Mouse (Mus musculus) inflammation-experienced regulatory T-cells, adult 6 months (primary cell): ENCODE results near the gene Tcf7l2. TPM values are rescaled to one million over a fixed set of nuclear protein-coding genes. Genes with fewer than 3 reads are reported as not detected.

Source experiments
- ATAC-seq: one replicate; pipeline ENCODE4 v1.8.0; 2017
- polyA plus RNA-seq, 3 experiments: library from polyadenylated mRNA; unstranded; fragments of 100-300 nt; shearing (Covaris generic); gene quantifications; one replicate each; pipeline ENCODE4 v1.2.1; 2017

Gene Tcf7l2
- polyA plus RNA-seq, 3 experiments from 2014 or later: 0.75 to 1.0 (median 0.88) TPM

- ATAC-seq: no peak
These were observed 16.5 kb downstream of the Tcf7l2 start for GRCm38 (mm10) chr19:55758158-55758557.

DNA sequence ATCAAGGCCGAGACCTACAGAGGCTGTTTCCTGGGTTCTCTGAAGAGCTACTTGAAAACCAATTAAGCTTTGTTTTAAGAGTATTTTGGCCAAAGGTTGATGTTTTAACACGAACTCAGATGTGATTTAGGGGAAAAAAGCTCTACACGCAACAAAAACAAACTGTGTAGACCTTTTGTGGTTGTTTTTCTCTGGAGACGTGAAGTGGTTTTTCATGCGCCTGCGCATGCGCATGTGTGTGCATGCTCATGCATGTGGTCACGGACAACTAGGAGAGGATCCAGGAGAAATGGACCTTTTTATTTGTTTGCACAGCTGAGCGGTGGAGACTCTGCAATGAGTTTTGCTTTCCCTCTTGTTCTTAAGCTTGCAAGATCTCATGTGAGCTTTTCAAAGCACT lies 17.4 kb downstream of the Tcf7l2 start:
- no peak for ATAC-seq

GRCm38 (mm10) chr19:55761086-55761485 lies 19.5 kb downstream of the Tcf7l2 start:
- no peak for ATAC-seq

- ATAC-seq: no peak
These were observed 20.6 kb downstream of the Tcf7l2 start for GRCm38 (mm10) chr19:55762187-55762586.

GRCm38 (mm10) chr19:55765814-55766213 lies 24.2 kb downstream of the Tcf7l2 start:
- ATAC-seq: no peak

- no peak for ATAC-seq
These were observed 25.5 kb downstream of the Tcf7l2 start for GRCm38 (mm10) chr19:55767104-55767503.

- ATAC-seq: no peak
These were observed 26.0 kb downstream of the Tcf7l2 start for GRCm38 (mm10) chr19:55767579-55767978.

GRCm38 (mm10) chr19:55768246-55768645 lies 26.6 kb downstream of the Tcf7l2 start:
- no peak for ATAC-seq

DNA sequence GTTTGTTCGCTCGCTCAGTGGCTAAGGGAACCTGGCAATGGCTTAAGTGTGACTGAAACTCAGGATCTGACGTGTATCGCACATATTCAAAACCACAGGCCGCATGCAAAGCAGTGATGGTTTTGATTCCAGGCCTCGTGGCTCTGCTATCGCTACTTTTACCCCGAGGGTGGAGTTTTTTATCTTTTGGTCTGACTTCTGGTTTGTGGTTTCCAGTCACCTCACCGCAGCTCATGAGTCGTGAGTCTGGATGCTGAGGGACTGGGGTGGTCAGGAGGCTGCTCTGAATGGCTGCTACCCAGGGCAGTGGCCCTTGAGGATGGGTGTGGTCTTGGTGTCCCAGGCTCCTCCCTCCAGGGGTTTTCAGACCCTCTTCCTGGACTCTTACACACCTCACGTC lies 27.3 kb downstream of the Tcf7l2 start:
- ATAC-seq: peak; percentile 28

GRCm38 (mm10) chr19:55774334-55774733 lies 32.7 kb downstream of the Tcf7l2 start:
- ATAC-seq: no peak

- no peak for ATAC-seq
These were observed 33.2 kb downstream of the Tcf7l2 start for GRCm38 (mm10) chr19:55774824-55775223.

DNA sequence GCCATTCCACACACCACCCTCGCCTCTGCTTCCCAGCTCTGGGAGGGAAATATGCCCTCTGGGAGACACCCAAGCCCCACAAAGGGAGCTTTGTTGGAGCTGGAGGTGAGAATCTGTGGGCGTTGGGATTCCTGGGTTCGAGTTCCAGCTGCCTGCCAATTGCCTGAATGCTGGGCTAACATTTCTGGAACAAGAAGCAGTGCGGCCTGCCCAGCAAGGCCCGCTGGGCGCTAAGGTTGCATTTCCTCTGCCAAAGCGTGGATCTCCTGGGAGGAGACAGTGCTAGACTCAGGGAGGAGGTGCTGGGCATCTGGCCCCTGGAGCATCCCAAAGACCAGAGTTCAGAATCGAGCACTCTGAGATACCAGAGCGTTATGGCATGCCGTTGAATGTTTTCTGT lies 38.3 kb downstream of the Tcf7l2 start:
- ATAC-seq: no peak

- ATAC-seq: no peak
These were observed 39.5 kb downstream of the Tcf7l2 start for GRCm38 (mm10) chr19:55781087-55781486.

GRCm38 (mm10) chr19:55781681-55782080 lies 40.1 kb downstream of the Tcf7l2 start:
- ATAC-seq: no peak

DNA sequence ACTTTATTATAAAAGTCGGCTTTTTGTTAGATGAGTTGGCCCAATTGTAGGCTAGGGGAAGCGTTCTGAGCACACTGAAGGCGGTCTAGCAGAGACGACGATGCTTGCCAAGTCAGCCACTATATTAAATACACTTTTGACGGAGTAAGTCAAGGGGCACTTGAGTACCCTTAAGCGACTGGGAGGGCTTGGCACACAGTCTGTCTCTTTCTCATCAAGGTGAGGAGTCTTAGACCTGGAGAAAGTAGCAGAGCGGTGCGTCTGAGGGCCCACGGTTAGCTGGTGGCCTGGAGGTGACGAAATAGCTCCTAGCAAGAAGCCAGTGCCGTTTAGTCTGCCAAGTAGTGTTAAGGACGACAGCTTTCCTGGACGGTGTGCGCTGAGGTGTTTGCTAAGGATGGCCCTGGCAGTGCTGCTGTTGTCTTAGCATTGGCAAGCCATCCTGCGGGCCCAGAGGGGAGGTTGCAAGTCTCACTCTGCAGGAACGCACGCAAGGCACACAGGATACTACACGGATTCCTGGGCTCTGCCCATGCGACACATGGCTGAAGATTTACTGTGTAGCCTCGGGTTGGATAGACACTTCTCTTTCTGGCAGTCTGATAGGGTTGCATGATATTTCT lies 43.3 kb downstream of the Tcf7l2 start:
- ATAC-seq: no peak

DNA sequence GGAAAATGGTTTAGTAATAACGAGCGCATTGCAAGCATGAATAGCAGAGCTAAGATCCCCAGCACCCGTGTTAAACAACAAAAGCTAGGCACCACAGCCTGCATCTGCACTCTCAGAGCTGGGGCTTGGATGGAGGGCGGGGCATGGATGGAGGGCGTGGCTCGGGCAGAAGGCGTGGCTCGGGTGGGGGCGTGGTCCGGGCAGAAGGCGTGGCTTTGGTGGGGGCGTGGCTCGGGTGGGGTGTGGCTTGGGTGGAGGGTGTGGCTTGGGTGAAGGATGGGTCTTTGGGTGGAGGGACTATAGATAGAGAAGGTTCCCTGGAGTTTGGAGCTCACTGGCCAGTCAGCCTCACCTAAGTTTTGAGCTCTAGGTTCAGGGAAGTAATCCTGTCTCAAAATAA lies 45.8 kb downstream of the Tcf7l2 start:
- no peak for ATAC-seq

DNA sequence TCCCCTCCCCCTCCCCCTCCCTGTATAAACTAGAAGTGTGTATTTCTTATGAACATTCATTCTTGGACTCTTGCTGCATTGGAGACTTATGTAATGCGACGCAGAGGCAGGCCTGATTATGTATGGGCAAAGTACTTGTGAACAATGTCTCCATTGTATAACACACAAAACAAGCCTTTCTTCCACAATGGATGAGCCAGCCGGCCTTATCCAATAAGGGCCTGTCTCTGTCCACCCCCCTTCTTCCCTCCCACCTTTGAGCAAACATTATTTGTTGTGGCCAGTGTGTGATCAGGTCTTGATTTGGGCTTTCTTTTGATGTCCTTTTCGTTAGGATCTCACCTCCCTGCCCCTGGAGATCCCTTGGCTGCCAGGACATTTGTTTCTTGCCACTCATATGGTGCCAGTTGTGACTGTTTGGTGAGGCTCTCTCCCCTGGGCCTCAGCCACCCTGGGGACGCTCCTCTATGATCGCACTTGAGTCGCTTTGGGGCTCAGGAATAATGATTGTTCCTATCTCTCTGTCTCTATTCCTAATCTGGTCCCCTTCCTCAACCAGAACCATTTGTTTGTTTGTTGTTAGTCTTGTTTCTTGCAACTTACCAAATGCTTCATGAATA lies 46.8 kb downstream of the Tcf7l2 start:
- no peak for ATAC-seq

- no peak for ATAC-seq
These were observed 47.3 kb downstream of the Tcf7l2 start for GRCm38 (mm10) chr19:55788905-55789295.

- ATAC-seq: no peak
These were observed 48.2 kb downstream of the Tcf7l2 start for GRCm38 (mm10) chr19:55789838-55790237.

DNA sequence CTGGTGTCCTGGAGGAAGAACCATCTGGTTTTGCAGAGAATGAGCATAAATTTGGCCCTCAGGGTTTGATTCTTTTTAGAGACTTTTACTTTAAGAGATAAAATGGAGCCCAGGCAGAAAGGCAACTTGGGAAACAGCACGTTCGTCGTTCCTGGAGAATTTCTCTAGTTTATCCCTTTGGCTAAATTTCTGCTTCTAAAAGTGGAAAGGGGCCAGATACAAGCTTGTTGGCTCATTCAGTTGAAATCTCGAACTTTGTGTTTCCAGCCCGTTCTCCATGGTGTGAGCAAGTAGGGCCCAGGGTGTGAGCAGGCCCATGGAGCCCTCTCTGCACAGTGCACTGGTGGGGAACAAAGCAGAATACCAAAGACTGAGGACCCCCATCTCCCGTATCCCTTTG lies 49.7 kb downstream of the Tcf7l2 start:
- ATAC-seq: no peak

GRCm38 (mm10) chr19:55791886-55792285 lies 50.3 kb downstream of the Tcf7l2 start:
- no peak for ATAC-seq

GRCm38 (mm10) chr19:55792571-55792970 lies 51.0 kb downstream of the Tcf7l2 start:
- peak; percentile 97 for ATAC-seq

DNA sequence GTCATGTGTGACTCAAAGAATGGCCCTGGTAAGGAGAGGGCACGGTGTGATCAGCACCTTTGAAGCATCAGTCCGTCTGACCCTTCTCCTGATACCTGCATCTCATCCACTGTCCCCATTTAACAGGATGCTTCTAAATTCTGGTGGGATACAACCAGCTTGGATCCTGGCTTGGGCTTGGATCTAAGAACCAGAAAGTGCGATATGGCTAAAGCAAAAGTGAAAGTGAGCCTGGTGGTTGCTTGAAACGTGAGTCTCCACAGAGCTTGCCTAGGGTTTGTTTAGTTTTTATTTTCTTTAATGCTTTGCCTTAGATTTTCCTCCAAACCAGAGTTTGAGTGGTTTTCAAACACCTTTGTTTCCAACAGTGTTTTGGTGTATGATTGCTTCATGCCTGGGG lies 51.4 kb downstream of the Tcf7l2 start:
- no peak for ATAC-seq

DNA sequence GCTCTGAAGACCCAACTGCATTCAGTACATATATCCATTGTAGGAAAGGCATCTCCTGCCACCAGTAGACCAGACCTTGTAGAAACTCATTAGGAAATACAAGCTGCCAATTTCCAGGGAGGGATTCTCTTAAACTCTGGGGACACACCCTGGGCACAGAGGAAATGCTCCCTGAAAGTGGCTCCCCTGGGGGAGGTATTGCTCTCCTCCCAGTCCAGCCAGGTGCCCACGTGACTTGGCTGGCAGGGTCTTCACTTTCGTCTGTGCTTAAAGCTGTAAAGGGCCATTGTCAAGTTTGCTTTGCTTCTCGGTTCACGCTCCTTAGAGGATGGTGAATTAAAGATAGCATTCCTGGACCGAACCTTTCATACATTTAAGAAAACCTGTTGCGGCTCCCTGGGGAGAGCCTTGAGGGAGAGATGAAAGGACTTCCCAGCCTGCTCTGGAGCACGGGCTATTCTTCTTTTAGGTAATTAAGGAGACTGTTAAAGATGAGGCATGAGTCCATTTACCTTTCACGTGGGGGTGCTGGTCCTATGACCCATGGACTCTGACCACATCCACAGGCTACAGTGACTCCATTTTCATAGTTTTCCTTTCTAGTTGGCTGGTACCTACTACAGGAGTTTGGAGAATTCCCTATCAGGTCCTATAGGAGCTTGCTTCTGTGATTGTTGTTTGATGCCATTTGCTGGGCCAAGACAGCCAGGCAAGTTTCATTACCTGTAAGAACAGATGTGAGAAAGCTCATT lies 52.8 kb downstream of the Tcf7l2 start:
- ATAC-seq: no peak
